Mouse (Mus musculus): ENCODE measurements around the gene Slc9a8.

GRCm38 (mm10) chr2:167487551-167487950 lies 66.0 kb downstream of the Slc9a8 start:
- no peak for TF ChIP-seq BHLHE40 (IDR thresholded peaks at IDR 0.05; ENCODE audit: borderline replicate concordance, low read depth, low read length)
- TF ChIP-seq JUND (IDR thresholded peaks at IDR 0.05; ENCODE audit: low read depth, low read length) = no peak
- TF ChIP-seq POLR2A (IDR thresholded peaks at IDR 0.05; ENCODE audit: control insufficient read depth in 1 of 2, insufficient read depth in 1 of 2, low read depth in 1 of 2, low read length in 2 of 2, poor library complexity in 1 of 2) = no peak
- TF ChIP-seq MEF2A (IDR thresholded peaks at IDR 0.05; ENCODE audit: extremely low read depth, insufficient replicate concordance, low read depth, low read length, poor library complexity, severe bottlenecking) = no peak
- TF ChIP-seq SMC3 (IDR thresholded peaks at IDR 0.05; ENCODE audit: low read depth, low read length) = no peak
- TF ChIP-seq CTCF (IDR thresholded peaks at IDR 0.05 in 2 of 3, conservative IDR thresholded peaks at IDR 0.05 in 1 of 3; ENCODE audit: control insufficient read depth in 1 of 3, insufficient read depth in 1 of 3, low read depth in 2 of 3, low read length in 3 of 3, poor library complexity in 1 of 3, severe bottlenecking in 1 of 3) = no peak
- no peak for TF ChIP-seq POLR2AphosphoS2 (IDR thresholded peaks at IDR 0.05; ENCODE audit: low read length)
- TF ChIP-seq MAFK (IDR thresholded peaks at IDR 0.05; ENCODE audit: borderline replicate concordance, low read depth, low read length) = no peak
- TF ChIP-seq USF1 (IDR thresholded peaks at IDR 0.05; ENCODE audit: low read depth, low read length) = no peak
- TF ChIP-seq TAL1 (IDR thresholded peaks at IDR 0.05; ENCODE audit: low read length) = no peak
